Mouse (Mus musculus) liver, embryonic 14.5 days (tissue): ENCODE data around the gene Aldh3b2.

Experiments used
- CTCF ChIP-seq: IDR thresholded peaks from 2 replicates; pipeline ENCODE4 v1.5.1; 2016; ENCODE audit warnings: antibody characterized with exemption, low read depth, control low read depth
- EP300 ChIP-seq: IDR thresholded peaks from 2 replicates; pipeline ENCODE4 v1.6.1; 2016; ENCODE audit warnings: antibody characterized with exemption, low read depth

DNA sequence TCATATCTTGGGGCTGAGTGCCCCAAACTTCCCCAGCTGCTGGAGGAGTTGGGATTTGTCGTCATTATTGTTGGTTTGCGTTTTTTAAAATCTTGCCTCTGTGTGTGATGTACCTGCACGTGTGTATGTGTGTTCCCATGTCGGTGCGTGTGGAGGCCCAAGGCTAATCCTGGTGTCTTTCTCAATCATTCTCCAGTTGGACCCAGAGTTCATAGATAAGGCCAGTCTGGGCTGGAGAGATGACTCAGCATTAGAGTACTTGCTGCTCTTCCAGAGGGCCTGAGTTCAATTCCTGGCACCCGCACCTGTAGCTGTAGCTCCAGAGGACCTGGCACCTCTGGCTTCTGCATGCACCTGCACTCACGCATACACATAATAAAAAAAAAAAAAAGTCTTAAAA is 47.3 kb upstream of the Aldh3b2 start:
- TF ChIP-seq CTCF, result no peak
- no peak for TF ChIP-seq EP300
